In genomic region chr3:30514901-30515794, GRCm38 (mm10) we compare ENCODE assay signal across 7 mouse cellular contexts. TPM values are rescaled to one million over a fixed set of nuclear protein-coding genes. Genes with fewer than 3 reads are reported as not detected.
DNase-seq lines count a peak whose midpoint lies in the region; ATAC-seq and TF ChIP-seq lines count a peak whose summit lies in the region.

No protein-coding gene starts in this region.

- ATAC-seq in limb, embryonic 12.5 days (ENCODE audit: insufficient number of reproducible peaks, insufficient read depth, low FRiP score, low TSS enrichment, low read depth) = peak; percentile 91

- under 1% methylated on average over 62 of the region's 62 CpGs for WGBS in hindbrain, embryonic 10.5 days
- under 1% methylated on average over 62 of the region's 62 CpGs for WGBS in limb, embryonic 12.5 days
- WGBS in midbrain, embryonic 10.5 days = under 1% methylated on average over 62 of the region's 62 CpGs

- peaks cover 54% of the 10 kb centered on the region for H3K4me1 ChIP-seq in hindbrain, embryonic 10.5 days (replicated peaks)
- H3K4me1 ChIP-seq in limb, embryonic 12.5 days (replicated peaks) = peaks cover 55% of the 10 kb centered on the region
- peaks cover 64% of the 10 kb centered on the region for H3K4me1 ChIP-seq in midbrain, embryonic 10.5 days

- peak overlapping the region; percentile 95 for H3K9ac ChIP-seq in limb, embryonic 12.5 days (replicated peaks)

- H3K9me3 ChIP-seq in hindbrain, embryonic 10.5 days = no peaks in the 10 kb centered on the region
- H3K9me3 ChIP-seq in limb, embryonic 12.5 days = no peaks in the 10 kb centered on the region
- no peaks in the 10 kb centered on the region for H3K9me3 ChIP-seq in midbrain, embryonic 10.5 days (replicated peaks)

- peak; percentile 54 for DNase-seq in Muller cell, postnatal 12 days (ENCODE audit: inconsistent ontology term)
- DNase-seq in brain, embryonic 14.5 days (ENCODE audit: low read depth) = peak; percentile 80
- DNase-seq in forelimb bud, embryonic 11.5 days (ENCODE audit: low read depth, low spot score) = peak; percentile 75
- DNase-seq in hindbrain, embryonic 10.5 days (ENCODE audit: low spot score) = peak; percentile 85
- peak; percentile 85 for DNase-seq in midbrain, embryonic 10.5 days (ENCODE audit: low spot score)
- DNase-seq in thymus, postnatal 25 days = peak; percentile 19

- no peak for TF ChIP-seq POLR2A in brain, embryonic 14.5 days (IDR thresholded peaks at IDR 0.05; ENCODE audit: borderline replicate concordance, extremely low read depth, insufficient read depth, insufficient read length, poor library complexity, severe bottlenecking)

- peak overlapping the region; percentile 81 for H3K4me2 ChIP-seq in limb, embryonic 12.5 days

- H3K36me3 ChIP-seq in hindbrain, embryonic 10.5 days = no peaks in the 10 kb centered on the region
- H3K36me3 ChIP-seq in limb, embryonic 12.5 days = no peaks in the 10 kb centered on the region
- no peaks in the 10 kb centered on the region for H3K36me3 ChIP-seq in midbrain, embryonic 10.5 days

- H3K4me3 ChIP-seq in hindbrain, embryonic 10.5 days = peak overlapping the region; percentile 56
- H3K4me3 ChIP-seq in limb, embryonic 12.5 days (replicated peaks) = peak overlapping the region; percentile 58
- H3K4me3 ChIP-seq in midbrain, embryonic 10.5 days = peak overlapping the region; percentile 61

- TF ChIP-seq CTCF in brain, embryonic 14.5 days (IDR thresholded peaks at IDR 0.05; ENCODE audit: borderline replicate concordance, extremely low read depth, insufficient read depth, insufficient read length) = peak; percentile 63

- H3K27ac ChIP-seq in hindbrain, embryonic 10.5 days = peak overlapping the region; percentile 81
- peak overlapping the region; percentile 99 for H3K27ac ChIP-seq in limb, embryonic 12.5 days
- peak overlapping the region; percentile 79 for H3K27ac ChIP-seq in midbrain, embryonic 10.5 days (replicated peaks)

- H3K27me3 ChIP-seq in hindbrain, embryonic 10.5 days (ENCODE audit: insufficient read depth, poor library complexity, severe bottlenecking) = peaks cover 87% of the 10 kb centered on the region
- no peaks in the 10 kb centered on the region; the same call in 1 of the 2 replicates for H3K27me3 ChIP-seq in limb, embryonic 12.5 days
- peaks cover 76% of the 10 kb centered on the region for H3K27me3 ChIP-seq in midbrain, embryonic 10.5 days (ENCODE audit: low read depth, poor library complexity, severe bottlenecking)

RNA-seq across cellular contexts. Expression of gene Mecom, which starts 32.7 kb away (rescaled TPM):
- polyA plus RNA-seq in brain, embryonic 14.5 days (2012; rRNA removed) = 3.7 and 7.3 TPM in 2 replicates
- 25.8 and 26.7 TPM in 2 replicates for polyA plus RNA-seq in hindbrain, embryonic 10.5 days (2016; fragmentation: Nextera tagmentation; extraction: Ambion mirVana)
- 187 TPM in 2 replicates for polyA plus RNA-seq in limb, embryonic 12.5 days (2016; fragmentation: Nextera tagmentation; extraction: Ambion mirVana)
- polyA plus RNA-seq in midbrain, embryonic 10.5 days (2016; fragmentation: Nextera tagmentation; extraction: Ambion mirVana) = 22.6 and 34.8 TPM in 2 replicates

Comparison
In these comparisons a context has a peak if more than half of its experiments do, and no peak if none do; other contexts are left out.
1. Peak in every context shown above with its lines: DNase-seq, ATAC-seq, H3K4me3 ChIP-seq and H3K27ac ChIP-seq.
2. DNase-seq: peak in every context shown above with its lines; median percentile 85 in hindbrain, embryonic 10.5 days; 85 in midbrain, embryonic 10.5 days; 80 in brain, embryonic 14.5 days; 75 in forelimb bud, embryonic 11.5 days; 54 in Muller cell, postnatal 12 days; 19 in thymus, postnatal 25 days.